Mouse (Mus musculus): ENCODE results near the gene Cmip.

Gene Cmip

DNA sequence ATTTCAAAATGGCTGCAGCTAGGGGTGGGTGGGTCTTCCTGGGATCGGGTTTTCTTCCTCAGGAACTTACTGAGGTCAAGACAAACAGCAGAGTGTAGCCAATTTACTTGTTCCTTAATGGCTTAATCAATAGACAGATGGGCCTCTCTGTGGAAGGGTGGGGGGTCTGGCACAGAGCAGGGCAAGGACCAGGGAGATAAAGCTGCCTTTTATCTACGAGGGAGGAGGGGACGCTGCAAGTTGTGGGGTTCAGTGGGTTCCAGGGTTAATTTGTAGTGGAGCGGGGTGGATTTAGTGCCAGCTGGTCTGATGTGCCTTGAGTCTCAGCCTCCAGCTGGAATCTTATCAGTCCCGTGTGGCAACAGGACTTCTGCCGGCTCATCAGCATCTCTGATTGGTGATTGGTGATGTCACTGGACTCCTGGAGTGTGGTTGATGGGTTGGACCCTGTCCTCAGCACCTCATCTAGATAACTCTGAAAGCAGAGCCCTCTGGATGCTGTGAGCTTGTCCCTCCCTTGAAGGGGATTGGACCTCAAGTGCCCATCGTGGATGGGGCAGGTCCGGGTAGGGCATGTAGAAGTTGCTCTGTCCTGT lies 65.9 kb downstream of the Cmip start:
- no peak for DNase-seq (ENCODE audit: low read depth, low spot score)

DNA sequence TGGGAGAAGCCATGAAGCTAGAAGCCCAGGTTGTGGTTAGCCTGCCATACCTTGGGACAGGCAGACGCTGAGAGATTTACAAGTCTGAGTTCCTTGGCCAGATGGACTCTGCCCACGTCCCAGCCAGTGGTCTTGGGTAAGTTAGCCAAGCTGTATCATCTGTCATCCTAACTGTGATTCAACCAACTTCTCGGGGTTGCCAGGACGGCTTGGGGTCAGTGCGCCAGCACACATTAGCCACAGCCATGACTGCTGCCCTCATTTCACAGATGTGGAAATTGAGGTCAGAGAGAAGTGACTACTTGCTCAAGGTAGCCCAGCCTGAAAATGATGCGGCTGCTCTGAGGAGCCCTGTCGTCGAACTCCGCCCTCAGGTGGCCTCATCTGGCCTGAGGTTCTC lies 68.0 kb downstream of the Cmip start:
- DNase-seq (ENCODE audit: low read depth, low spot score) = no peak

- DNase-seq (ENCODE audit: low read depth, low spot score) = no peak
Measured at GRCm38 (mm10) chr8:117326735-117327134, 69.9 kb downstream of the Cmip start.

DNA sequence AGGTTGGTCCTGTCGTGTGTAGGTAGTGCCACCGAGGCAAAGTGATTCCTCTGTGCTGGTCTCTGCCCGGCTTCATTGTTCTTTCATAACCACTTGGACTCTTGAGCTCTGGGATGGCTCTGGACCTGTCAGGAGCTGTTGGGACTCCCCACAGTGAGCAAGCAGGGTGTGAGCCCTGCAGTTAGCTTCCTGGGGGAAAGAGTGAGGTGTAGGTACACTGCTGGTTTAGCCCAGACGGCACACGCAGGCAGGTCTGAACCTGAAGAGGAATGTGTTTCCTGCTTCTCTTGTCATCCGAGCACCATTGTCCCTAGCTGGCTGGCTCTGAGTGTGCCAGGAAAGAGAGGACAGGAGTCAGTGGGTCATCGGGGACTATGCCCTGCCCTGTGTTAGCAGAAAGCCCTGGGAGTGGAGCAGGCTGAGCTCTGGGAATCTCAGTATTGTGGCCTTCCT lies 70.5 kb downstream of the Cmip start:
- DNase-seq (ENCODE audit: low read depth, low spot score) = no peak

GRCm38 (mm10) chr8:117328758-117329157 lies 71.9 kb downstream of the Cmip start:
- no peak for DNase-seq (ENCODE audit: low read depth, low spot score)

GRCm38 (mm10) chr8:117329167-117329566 lies 72.3 kb downstream of the Cmip start:
- DNase-seq (ENCODE audit: low read depth, low spot score) = no peak

DNA sequence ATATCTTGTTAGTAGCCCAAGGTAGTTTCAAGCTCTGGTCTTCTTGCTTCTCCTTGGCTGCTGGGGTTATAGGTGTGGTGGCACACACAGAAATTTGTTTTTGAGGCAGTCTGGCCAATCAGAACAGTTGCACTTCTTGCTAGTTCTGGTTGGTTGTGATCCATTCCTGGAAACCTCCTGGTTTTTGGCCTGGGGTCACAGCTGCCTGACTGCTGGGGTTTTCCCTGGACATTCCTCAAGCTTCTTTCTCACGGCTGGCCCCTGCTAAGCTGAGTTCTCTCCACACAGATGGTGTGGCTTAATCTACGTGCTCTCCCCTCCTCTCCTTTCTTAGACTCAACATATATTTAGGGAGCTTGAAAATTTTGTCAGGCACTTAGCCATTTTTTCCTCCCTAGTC lies 73.0 kb downstream of the Cmip start:
- no peak for DNase-seq (ENCODE audit: low read depth, low spot score)

- DNase-seq (ENCODE audit: low read depth, low spot score) = no peak
Measured at GRCm38 (mm10) chr8:117332229-117333010, 75.6 kb downstream of the Cmip start.

DNA sequence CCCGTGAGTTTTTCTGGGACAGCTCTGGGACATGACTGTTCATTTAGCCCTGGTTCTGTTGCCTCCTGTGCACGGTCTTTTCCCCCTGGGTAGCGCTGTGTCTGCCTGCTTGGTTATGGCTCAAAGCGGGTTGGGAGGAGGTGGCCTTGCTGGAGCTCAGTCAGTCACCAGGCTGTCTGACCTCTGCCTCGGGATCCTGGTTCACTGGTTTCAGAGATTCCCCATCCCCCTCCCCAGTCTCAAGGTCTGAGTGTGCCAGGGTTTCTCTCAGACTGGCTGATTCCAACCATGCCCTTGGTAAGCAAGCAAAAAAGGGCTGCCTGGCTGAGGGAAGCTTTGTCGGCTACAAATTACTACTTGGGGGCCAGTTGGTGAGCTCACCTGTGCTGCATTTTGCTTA lies 76.8 kb downstream of the Cmip start:
- no peak for DNase-seq (ENCODE audit: low read depth, low spot score)

DNA sequence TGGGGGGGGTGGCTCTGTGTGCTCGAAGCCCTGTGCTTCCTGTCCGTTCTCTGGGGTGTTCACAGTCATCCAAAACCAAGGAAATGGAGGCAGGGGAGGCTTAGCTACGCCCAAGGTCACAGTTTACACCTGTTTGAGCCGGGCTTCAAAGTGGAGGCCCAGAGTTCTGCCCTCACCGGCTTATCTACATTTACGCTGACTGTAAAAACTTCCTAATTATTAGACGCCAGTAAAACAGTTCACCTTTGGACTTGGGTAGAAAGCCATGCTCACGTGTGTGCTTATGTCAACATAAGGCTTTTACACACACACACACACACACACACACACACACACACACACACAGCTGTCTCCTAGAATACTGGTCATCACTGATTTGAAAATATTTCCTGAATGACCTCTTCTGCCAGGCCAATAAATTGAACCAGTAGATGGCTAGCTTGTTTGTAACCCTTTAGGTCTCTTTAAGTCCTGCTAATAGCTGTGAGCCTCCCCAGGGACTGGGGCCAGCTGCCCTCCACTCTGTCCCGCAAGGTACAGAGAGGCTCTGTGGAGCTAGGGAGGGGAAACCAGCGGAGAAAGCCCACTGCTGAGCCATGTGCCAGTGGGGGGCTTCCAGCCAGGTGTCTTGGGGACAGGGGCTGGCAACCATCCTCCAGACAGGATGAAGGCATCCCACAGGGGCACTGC lies 77.3 kb downstream of the Cmip start:
- peak; percentile 20 for DNase-seq (ENCODE audit: low read depth, low spot score)

- DNase-seq (ENCODE audit: low read depth, low spot score) = peak; percentile 63
Measured at GRCm38 (mm10) chr8:117334748-117335393, 78.0 kb downstream of the Cmip start.

GRCm38 (mm10) chr8:117335423-117335822 lies 78.6 kb downstream of the Cmip start:
- no peak for DNase-seq (ENCODE audit: low read depth, low spot score)

- no peak for DNase-seq (ENCODE audit: low read depth, low spot score)
Measured at GRCm38 (mm10) chr8:117337188-117337587, 80.3 kb downstream of the Cmip start.

- DNase-seq (ENCODE audit: low read depth, low spot score) = no peak
Measured at GRCm38 (mm10) chr8:117338678-117339077, 81.8 kb downstream of the Cmip start.

- DNase-seq (ENCODE audit: low read depth, low spot score) = no peak
Measured at GRCm38 (mm10) chr8:117339296-117339957, 82.6 kb downstream of the Cmip start.

DNA sequence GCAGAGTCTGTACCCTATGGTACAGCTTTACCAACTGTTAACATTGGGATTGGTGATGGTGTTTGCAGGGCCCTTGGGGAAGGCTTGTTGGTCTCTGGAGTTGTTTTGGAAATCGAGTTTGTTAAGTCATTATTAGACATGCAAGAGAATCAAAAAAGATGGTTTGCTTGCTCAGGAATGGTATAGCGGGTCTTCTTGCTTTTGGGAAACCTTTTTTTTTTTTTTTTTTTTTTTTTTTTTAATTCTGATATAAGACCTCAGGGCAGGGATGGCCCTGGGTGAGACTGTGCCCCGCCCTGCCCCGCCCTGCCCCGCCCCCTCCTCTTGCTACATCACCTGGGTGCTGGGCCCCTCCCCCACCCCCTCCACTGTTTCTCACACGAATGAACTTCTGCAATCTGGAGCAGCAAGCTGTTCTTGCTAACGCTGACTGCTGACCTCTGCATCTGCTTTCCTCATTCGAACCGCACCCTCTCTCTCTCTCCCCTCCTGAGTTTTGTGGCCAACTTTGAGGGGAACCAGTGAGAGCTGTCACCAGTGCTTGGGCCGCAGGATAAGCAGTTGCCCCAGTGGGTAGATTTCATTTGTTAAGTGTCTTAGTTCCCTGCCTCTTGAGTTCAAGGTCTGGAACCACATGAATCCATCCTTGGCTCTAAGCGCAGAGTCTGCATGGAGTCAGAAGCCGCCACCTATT lies 83.2 kb downstream of the Cmip start:
- DNase-seq (ENCODE audit: low read depth, low spot score) = no peak

GRCm38 (mm10) chr8:117340800-117341199 lies 83.9 kb downstream of the Cmip start:
- DNase-seq (ENCODE audit: low read depth, low spot score) = no peak

DNA sequence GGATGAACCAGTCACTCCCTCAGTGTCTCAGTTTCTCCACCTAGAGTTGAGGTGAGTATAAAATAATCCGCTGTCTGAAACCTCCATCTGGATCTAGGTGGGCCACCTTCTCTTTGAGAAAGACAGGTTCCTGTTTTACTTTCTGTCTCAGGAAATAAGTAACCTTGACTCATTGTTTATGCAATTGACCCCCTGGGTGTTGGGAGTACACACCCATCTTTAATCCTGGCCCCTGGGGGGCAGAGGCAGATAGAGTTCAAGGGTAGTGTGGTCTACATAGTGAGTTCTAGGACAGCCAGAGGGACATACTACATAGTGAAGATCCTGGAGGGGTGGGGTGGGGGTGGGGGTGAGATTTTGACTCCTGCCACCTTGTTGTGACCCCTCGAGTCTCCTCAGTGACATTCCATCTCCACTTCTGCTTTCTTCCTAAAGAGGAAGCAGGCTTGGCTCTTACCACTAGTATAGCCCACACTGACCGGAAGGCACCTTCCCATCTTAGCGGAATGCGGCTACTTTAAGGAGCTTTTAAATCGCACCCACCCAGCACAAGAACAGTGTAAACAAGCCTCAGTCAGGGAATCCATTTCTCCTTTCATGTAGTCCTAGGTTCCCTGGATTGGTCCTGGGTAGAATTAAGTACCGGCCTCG lies 86.0 kb downstream of the Cmip start:
- DNase-seq (ENCODE audit: low read depth, low spot score) = no peak

- DNase-seq (ENCODE audit: low read depth, low spot score) = no peak
Measured at GRCm38 (mm10) chr8:117343484-117343883, 86.6 kb downstream of the Cmip start.

- DNase-seq (ENCODE audit: low read depth, low spot score) = no peak
Measured at GRCm38 (mm10) chr8:117344899-117345298, 88.0 kb downstream of the Cmip start.

DNA sequence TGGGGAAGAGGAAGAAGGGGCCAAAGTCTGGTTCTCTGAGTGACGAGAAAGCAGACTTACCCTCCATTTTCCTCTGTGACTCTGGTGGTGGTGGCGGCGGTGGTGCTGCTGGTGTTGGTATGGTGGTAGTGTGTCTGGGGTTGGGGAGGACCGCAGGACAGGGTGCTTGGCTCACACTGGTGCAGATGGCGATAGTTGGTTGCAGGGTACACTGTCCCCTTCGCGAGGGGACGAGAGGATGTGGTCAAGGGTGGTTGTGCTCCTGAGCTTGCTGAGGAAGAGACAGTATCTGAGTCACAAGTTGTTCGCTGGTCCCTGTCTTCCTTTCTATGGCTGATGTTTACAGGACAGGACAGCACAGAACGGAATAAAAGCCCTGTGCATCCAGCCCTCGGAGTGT lies 88.5 kb downstream of the Cmip start:
- no peak for DNase-seq (ENCODE audit: low read depth, low spot score)
